Mouse (Mus musculus) Muller cell, postnatal 12 days (primary cell): ENCODE measurements around the gene Wnt1.

ENCODE experiments used
- DNase-seq: peaks from one replicate; pipeline ENCODE4 v3.0.0-alpha.2; 2015; ENCODE audit errors: inconsistent ontology term

The Wnt1 gene

GRCm38 (mm10) chr15:98837006-98837742, 47.5 kb downstream of the Wnt1 start:
- no peak for DNase-seq

- no peak for DNase-seq
Observed at GRCm38 (mm10) chr15:98837743-98838103, 48.1 kb downstream of the Wnt1 start.

GRCm38 (mm10) chr15:98839161-98839560, 49.5 kb downstream of the Wnt1 start:
- DNase-seq = no peak

- DNase-seq = no peak
Observed at GRCm38 (mm10) chr15:98839671-98840585, 50.3 kb downstream of the Wnt1 start.
